Mouse (Mus musculus) thymus, postnatal 0 days (tissue): ENCODE data around the gene Cenpu. TPM values are rescaled to one million over a fixed set of nuclear protein-coding genes. Genes with fewer than 3 reads are reported as not detected.
A peak's percentile ranks its signal among the peaks of the same experiment; 100 is the strongest.
"Not testable (repeated sequence)": the region's sequence is repeated elsewhere in the genome, so short reads cannot be mapped to it uniquely, and the experiment has no call there.

Experiments used
- DNase-seq: peaks from one replicate; pipeline ENCODE4 v3.0.0-alpha.2; 2015; ENCODE audit warnings: low spot score
- polyA plus RNA-seq: library from polyadenylated mRNA; unstranded; fragments of >200 nt; fragmentation: Nextera tagmentation; extraction: Ambion mirVana; gene quantifications from 2 replicates; pipeline ENCODE4 v1.2.1, GENCODE M21; 2015

Cenpu gene
- polyA plus RNA-seq, 1 experiment from 2014 or later = 15.5 TPM

DNA sequence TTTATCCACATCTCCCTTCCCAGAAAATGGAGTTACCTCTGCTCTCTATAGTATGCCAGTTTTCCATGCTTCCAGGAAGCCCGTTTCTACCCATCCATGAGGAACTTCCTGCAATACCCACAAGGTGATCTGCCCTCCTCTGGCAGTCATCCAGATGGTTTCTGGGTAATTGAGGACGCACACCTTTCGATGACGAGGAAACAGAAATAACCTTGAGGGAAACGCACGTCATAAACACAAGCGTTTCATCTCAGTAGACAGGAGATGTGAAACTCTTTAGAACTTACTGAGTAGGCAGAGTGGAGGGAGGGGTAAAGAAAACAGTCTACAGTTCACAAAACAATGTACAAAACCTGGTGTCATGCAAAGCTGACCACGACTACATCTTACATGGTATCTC lies 1.8 kb upstream of the Cenpu start:
- no peak for DNase-seq

GRCm38 (mm10) chr8:46551029-46551428 lies 799 bp upstream of the Cenpu start:
- DNase-seq = no peak

- no peak for DNase-seq
These were observed 575 bp downstream of the Cenpu start for GRCm38 (mm10) chr8:46552441-46552765.

- peak; percentile 32 for DNase-seq
These were observed 7.6 kb downstream of the Cenpu start for GRCm38 (mm10) chr8:46559428-46559827.

DNA sequence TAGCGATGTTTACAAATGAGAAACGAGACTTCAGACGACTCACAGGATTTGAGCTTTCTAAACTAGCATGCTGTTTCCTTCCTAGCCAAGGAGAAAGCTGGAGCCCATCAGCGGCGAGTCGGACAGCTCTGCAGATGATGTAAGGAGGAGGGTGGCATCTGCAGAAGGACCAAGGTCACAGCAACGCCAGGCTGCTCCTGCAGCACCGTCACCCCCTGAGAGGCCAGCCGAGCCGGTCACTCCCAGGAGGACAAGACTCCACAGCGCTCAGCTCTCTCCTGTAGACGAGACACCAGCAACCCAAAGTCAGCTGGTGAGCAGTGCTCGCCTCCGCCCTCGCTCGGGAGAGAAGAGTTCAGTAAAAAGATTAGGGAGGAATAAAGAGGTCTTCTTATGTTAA lies 10.5 kb downstream of the Cenpu start:
- DNase-seq = no peak

GRCm38 (mm10) chr8:46566914-46567529 lies 15.2 kb downstream of the Cenpu start:
- no peak for DNase-seq

GRCm38 (mm10) chr8:46567946-46568345 lies 16.1 kb downstream of the Cenpu start:
- DNase-seq = no peak

DNA sequence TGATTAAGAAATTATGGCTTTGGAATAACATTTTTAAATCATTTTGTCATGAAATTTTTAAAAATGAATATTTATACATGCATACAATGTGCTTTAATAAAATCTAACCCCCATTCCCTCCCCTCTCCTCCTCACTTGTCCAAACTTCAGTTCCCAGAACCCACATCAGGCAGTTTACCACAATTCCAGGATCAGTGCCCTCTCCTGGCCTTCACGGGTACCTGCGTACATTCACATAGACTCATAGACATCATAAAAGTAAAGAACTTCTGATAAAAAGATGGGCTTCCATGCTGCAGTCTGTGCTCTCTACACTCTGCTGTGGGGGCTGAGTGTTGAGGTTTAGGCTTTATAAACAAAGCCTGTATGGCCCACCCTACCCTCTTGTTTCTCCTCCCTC lies 17.1 kb downstream of the Cenpu start:
- DNase-seq = peak; percentile 4

DNA sequence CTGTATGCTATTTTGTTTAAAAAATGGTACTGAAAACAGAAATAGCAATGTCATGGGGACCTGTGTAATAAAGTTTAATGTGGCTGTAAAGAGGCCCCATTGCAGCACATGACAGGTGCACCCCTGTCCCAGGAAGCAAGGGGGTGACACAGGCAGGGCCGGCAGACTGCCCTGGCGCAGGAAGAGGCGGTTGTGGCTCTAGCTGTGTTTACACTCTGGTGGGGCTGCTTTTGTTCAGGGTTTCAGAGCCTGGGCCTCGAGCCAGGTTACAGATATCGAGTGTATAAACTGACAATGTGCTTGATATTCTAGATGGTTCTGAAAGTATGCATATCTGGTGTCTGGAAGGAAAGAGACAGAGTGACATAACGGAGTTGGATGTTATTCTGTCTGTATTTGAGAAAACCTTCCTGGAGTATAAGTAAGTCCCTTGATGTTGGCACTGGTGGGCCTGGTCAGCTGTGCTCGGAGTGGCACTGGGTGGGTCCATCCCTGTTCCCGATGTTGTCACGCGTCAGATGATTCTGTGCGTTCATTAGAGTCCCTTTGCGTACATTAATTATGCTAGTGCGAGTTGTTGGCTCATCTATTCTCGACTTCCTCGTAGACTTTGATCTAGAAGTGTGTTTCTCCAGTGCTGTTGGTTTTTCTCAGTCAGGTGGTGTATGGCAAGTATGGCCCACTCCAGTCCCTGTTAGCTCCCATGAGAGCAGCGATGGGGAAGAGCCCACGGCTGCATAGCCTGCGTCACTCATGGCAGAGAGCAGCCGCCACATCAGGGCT lies 18.0 kb downstream of the Cenpu start:
- DNase-seq = peak; percentile 15

DNA sequence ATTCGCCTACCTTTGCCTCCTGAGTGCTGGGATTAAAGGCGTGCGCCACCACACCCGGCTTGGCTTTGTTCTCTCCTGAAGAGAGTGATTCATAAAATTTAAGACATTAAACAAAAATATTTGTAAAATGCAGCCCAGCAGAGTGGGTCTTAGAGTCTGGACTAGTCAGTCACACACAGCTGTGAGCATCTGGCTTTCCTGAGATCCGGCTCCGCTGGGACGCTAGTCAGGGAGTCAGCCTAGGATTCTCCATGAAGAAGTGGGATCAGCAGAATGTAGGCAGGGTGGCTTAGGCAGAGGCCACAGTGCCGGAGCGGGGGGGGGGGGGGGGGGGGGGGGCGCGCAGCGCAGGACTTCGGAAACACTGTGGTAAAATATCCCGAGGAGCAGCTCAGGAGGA lies 18.8 kb downstream of the Cenpu start:
- DNase-seq = no peak

DNA sequence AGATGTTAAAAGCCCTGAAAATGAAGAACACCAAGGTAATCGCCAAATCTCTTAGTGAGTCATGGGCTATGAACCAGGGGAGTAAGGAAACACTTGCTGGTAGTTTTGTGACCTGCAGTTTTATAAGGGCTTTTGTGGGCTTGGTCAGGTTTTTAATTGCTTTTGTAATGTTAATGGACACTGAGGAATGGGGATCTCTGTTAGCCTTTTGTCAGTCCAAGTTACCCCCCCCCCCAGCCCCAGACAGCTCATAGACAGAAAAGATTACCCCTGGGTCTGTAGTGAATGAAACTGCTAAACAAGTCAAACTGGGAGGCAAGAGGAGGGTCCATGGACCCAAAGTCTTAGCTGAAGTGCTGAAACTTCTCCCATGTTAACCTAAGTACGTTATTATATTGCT lies 21.6 kb downstream of the Cenpu start:
- no peak for DNase-seq

DNA sequence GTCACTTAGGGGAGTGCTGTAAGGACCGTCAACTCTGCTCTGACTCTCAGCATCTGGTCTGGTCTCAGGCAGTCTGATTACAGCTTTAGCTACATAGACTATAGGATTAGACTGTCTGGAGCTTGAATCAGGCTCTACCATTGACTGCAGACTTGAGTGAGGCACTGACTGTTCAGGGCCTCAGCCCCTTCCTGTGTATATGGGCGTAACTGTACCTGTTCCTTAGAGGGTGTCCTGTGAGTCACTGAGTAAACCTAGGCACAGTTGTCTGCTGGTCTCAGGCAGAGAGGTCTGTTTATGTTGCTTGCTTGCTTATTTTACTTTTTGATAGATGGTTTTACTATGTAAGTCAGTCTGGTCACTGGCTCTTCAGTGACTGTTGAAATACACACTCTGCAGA lies 22.1 kb downstream of the Cenpu start:
- no peak for DNase-seq

DNA sequence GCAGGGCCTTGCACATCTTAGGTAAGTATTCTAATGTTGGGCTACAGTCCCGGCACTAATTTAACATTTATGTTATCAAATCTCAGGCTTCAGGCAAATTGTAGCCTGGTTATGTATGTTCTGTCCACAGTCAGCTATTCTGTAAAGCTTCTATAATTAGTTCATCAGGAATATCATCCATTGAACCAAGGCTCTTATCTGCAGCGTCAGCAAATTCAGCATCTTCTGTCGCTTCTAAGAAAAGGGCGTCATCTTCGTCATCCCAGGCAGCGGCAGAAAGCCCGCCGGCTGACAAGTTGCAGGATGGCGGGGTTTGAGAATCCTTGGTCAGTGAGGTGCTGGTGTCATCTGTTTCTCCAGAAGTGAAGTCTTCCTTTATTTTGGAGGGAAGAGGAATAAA lies 27.0 kb downstream of the Cenpu start:
- no peak for DNase-seq

GRCm38 (mm10) chr8:46584328-46584727 lies 32.5 kb downstream of the Cenpu start:
- not testable (repeated sequence) for DNase-seq

- no peak for DNase-seq
These were observed 33.7 kb downstream of the Cenpu start for GRCm38 (mm10) chr8:46585576-46585975.

- no peak for DNase-seq
These were observed 36.1 kb downstream of the Cenpu start for GRCm38 (mm10) chr8:46587911-46588310.

- no peak for DNase-seq
These were observed 36.8 kb downstream of the Cenpu start for GRCm38 (mm10) chr8:46588663-46589062.

DNA sequence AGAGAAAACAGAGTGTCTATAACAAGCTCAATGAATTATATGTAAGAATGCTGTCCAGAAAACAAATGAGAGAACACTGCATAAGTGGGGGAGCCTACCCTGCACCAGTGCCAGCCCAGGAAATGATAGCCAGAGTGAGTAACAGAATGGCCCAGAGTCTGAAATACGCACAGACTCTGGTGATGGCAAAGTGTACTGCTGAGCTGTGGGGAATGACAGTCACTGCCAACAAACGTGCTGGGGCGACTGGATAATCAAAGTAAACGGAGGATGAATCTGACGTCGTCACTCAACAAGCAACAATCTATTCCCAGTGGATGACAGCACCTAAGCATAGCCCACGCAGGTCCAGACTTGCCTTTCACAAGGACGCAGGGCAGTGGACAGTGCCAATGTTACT lies 41.2 kb downstream of the Cenpu start:
- DNase-seq = no peak

DNA sequence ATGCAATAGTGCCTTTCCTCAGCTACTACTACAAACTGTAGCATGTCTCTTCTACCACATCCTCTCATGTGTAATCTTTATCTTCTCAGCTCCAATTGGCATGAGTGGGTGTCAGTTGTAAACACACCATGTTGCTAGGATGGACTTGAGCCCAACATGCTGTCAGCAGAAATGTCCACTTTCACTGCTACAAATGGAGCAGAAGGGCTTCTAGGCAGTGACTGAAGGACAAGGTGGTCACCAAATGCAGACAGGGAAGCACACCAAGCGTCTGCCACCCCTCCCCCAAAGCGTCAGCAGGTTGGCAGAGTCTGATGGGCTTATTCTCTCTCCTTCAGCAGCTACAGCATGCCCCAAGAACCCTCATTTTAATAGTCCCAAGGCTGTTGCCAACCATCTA lies 41.9 kb downstream of the Cenpu start:
- DNase-seq = no peak

DNA sequence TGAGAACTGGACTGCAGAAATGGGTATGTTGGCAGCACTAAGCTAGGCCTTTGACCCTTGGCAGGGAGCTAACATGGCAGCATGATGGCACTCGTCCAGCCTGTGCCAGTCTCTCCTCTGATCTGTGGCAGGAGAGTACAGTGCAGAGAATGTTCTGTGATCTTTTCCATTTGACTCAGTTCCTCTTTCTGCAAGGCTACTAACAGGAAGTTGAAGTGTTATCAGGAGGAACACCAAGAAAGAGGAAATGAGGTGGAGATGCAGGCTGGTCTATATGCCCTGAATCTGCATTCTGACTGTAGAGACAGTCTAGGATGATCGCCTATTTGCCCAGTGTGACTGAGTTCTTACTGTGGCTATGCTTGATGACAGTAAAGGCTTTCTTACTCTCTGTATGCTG lies 43.8 kb downstream of the Cenpu start:
- DNase-seq = no peak

DNA sequence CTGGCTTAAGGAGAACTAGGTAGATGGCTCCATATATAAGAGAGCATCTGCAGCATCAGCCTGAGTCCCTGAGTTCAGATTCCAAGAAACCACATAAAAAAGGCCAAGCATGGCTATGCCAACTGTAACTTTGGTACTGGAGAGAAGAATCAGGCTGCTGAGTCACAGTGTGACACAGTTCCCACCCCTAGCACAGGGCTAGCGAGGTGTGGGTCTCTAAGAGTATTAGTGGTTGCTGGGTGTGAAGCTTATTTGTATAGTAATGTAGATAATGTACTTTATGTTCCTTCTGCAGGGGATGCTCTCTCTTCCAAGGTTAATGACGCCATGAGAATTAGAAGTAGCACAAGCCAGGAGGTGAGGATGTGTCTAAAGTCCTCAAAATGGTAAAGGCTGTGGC lies 44.7 kb downstream of the Cenpu start:
- DNase-seq = no peak

DNA sequence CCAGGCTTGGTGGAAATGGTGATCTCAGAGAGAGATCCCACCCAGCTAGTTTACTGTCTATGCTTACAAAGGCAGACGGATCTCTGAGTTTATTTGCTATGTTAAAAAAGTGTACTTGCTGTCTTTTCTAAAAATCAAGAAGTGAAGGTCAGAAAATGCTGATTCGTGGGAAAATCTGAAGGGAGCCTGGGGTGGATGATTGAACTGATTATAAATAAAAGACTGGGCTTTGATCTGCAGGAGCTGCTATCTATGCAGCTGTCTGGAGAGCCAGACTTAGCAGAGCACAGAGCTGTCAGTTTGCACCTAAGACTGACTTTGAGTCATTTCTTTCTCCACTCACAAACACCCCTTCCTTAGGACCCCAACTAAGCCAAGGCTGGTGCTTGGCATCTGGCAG lies 45.6 kb downstream of the Cenpu start:
- DNase-seq = no peak

GRCm38 (mm10) chr8:46598114-46598513 lies 46.3 kb downstream of the Cenpu start:
- DNase-seq = no peak
